Mouse (Mus musculus) v-Abl transformed pro-B cells (cell line): ENCODE measurements around the gene Atp5k.

Source experiments
- in situ Hi-C, 2 experiments: fragments of 400-800 bp; cut with MboI; formaldehyde crosslinking; loops; one replicate each; pipeline ENCODE4 v1.15.1; 2025; ENCODE audit not compliant: unreplicated experiment in 2 of 2

The Atp5k gene

GRCm38 (mm10) chr5:108433804-108434587 lies at the start of gene Atp5k:
TSS of gene Atp5k (minus strand) at chr5:108434448.
- in situ Hi-C loops: loop anchor here (10.0 to 25.0 kb wide), 3 partner anchors 397 to 1128 kb away; partner anchors contain the start of genes Btbd8 (in 1 of the 2), Crlf2 (in 1 of the 2) and Lpcat2b (in 1 of the 2)

- in situ Hi-C loops: no loop called here
Measured at GRCm38 (mm10) chr5:108483006-108483405, 48.8 kb upstream of the Atp5k start.

- in situ Hi-C loops: no loop called here
Measured at GRCm38 (mm10) chr5:108475977-108476376, 41.7 kb upstream of the Atp5k start.

- in situ Hi-C loops: loop anchor here in 1 of 2 experiments (25.0 kb wide), 3 partner anchors 436 to 1089 kb away; partner anchors contain the start of genes Crlf2 and Rpl5
Measured at GRCm38 (mm10) chr5:108473737-108474136, 39.5 kb upstream of the Atp5k start.

GRCm38 (mm10) chr5:108469617-108470016 lies 35.4 kb upstream of the Atp5k start:
- in situ Hi-C loops: loop anchor here in 1 of 2 experiments (25.0 kb wide), 3 partner anchors 432 to 1093 kb away; partner anchors contain the start of genes Crlf2 and Rpl5

GRCm38 (mm10) chr5:108466647-108467046 lies 32.4 kb upstream of the Atp5k start:
- in situ Hi-C loops: loop anchor here in 1 of 2 experiments (25.0 kb wide), 3 partner anchors 429 to 1096 kb away; partner anchors contain the start of genes Crlf2 and Rpl5

- in situ Hi-C loops: loop anchor here in 1 of 2 experiments (25.0 kb wide), 3 partner anchors 428 to 1097 kb away; partner anchors contain the start of genes Crlf2 and Rpl5
Measured at GRCm38 (mm10) chr5:108465131-108465891, 31.1 kb upstream of the Atp5k start.

GRCm38 (mm10) chr5:108462446-108462845 lies 28.2 kb upstream of the Atp5k start:
- in situ Hi-C loops: loop anchor here in 1 of 2 experiments (25.0 kb wide), 3 partner anchors 425 to 1100 kb away; partner anchors contain the start of genes Crlf2 and Rpl5

GRCm38 (mm10) chr5:108461082-108462065 lies 27.1 kb upstream of the Atp5k start, which contains the start of gene Pcgf3:
TSS of gene Pcgf3 (plus strand) at chr5:108461232.
- in situ Hi-C loops: loop anchor here in 1 of 2 experiments (25.0 kb wide), 3 partner anchors 424 to 1101 kb away; partner anchors contain the start of genes Crlf2 and Rpl5

GRCm38 (mm10) chr5:108460461-108460860 lies 26.2 kb upstream of the Atp5k start:
- in situ Hi-C loops: loop anchor here in 1 of 2 experiments (25.0 kb wide), 3 partner anchors 423 to 1102 kb away; partner anchors contain the start of genes Crlf2 and Rpl5

- in situ Hi-C loops: loop anchor here in 1 of 2 experiments (25.0 kb wide), 3 partner anchors 421 to 1104 kb away; partner anchors contain the start of genes Crlf2 and Rpl5
Measured at GRCm38 (mm10) chr5:108458706-108459105, 24.5 kb upstream of the Atp5k start.

GRCm38 (mm10) chr5:108454094-108454493 lies 19.8 kb upstream of the Atp5k start:
- in situ Hi-C loops: loop anchor here in 1 of 2 experiments (25.0 kb wide), 3 partner anchors 417 to 1108 kb away; partner anchors contain the start of genes Crlf2 and Rpl5

GRCm38 (mm10) chr5:108452422-108452821 lies 18.2 kb upstream of the Atp5k start:
- in situ Hi-C loops: loop anchor here in 1 of 2 experiments (25.0 kb wide), 3 partner anchors 415 to 1110 kb away; partner anchors contain the start of genes Crlf2 and Rpl5

GRCm38 (mm10) chr5:108451611-108452010 lies 17.4 kb upstream of the Atp5k start:
- in situ Hi-C loops: loop anchor here in 1 of 2 experiments (25.0 kb wide), 3 partner anchors 414 to 1111 kb away; partner anchors contain the start of genes Crlf2 and Rpl5

GRCm38 (mm10) chr5:108450837-108451540 lies 16.7 kb upstream of the Atp5k start:
- in situ Hi-C loops: loop anchor here in 1 of 2 experiments (25.0 kb wide), 3 partner anchors 414 to 1111 kb away; partner anchors contain the start of genes Crlf2 and Rpl5

- in situ Hi-C loops: loop anchor here in 1 of 2 experiments (25.0 kb wide), 2 partner anchors 412 to 1113 kb away; partner anchors contain the start of gene Crlf2
Measured at GRCm38 (mm10) chr5:108448785-108449668, 14.8 kb upstream of the Atp5k start, which contains the start of gene Mfsd7a. TSS of gene Mfsd7a (minus strand) at chr5:108448891.

- in situ Hi-C loops: loop anchor here in 1 of 2 experiments (25.0 kb wide), 2 partner anchors 411 to 1114 kb away; partner anchors contain the start of gene Crlf2
Measured at GRCm38 (mm10) chr5:108447857-108448256, 13.6 kb upstream of the Atp5k start.
